Mouse (Mus musculus) kidney, postnatal 36 days (tissue): ENCODE results near the gene Fcer1a.
"Not testable (repeated sequence)": the region's sequence is repeated elsewhere in the genome, so short reads cannot be mapped to it uniquely, and the experiment has no call there.

ENCODE experiments used
- DNase-seq, 2 experiments: peaks; one replicate each; pipeline ENCODE4 v3.0.0; 2021 to 2022; ENCODE audit warnings: mixed read lengths in 2 of 2

Fcer1a gene

DNA sequence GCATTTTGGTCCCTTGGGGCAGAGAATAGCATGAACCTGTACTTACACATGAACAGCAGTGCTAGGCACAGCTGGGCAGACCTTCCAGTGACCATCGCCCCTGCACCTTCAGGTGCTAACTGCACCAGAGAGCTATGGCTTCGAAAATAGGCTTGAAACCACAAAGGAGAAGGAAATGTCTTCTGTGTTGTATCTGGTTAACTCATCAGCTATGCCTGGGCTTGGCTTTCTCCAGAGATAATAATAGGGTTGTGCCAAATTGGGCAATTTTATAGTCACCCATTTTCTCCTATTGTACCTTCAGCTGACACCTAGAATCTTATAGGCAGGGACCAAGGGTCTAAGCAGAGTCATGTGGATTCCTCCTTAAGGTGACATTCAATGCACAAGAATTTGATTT lies at the start of gene Fcer1a:
Gene Fcer1a, minus strand, starts transcription at position 134 of the 400 bp plus-strand sequence.
- DNase-seq, result no peak

DNA sequence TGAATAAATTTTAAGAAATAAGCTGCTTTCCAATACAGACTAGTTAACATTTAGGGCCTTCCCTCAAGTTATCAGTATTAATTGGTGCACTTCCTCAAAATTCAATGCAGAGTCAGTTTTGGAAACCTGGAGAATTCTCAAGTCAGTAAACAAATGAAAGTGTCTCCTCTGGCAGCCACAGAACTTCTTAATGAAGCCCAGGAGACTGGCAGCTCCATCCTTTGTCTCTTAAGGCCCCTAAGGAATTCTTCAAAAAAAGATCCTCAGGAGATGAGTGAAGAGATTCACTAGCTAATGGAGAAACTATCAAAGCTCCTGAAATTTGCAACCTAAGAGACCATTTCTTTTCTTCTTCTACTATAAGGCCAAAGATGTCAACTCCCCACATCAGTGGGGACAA lies 38.7 kb upstream of the Fcer1a start, which contains the start of gene Olfr418:
Gene Olfr418, plus strand, starts transcription at position 301 of the 400 bp plus-strand sequence.
- DNase-seq, result no peak

DNA sequence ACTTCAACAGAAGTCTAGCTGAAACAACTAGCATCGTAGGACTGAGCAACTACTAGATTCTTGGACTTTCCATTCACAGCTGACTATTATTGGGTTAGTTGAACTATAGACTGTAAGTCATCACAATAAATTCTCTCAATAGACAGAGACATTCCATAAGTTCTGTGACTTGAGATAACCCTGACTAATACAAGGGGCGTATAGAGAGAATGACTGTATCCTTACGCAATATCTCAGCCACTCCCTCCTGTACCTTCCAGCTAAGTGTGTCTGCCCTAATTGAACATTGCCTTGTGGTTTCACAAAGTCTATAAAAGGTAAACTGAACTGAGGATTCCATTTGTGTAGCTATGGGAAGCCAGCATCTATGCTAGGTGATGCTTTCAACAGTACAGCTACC lies 22.9 kb upstream of the Fcer1a start:
- no peak for DNase-seq

DNA sequence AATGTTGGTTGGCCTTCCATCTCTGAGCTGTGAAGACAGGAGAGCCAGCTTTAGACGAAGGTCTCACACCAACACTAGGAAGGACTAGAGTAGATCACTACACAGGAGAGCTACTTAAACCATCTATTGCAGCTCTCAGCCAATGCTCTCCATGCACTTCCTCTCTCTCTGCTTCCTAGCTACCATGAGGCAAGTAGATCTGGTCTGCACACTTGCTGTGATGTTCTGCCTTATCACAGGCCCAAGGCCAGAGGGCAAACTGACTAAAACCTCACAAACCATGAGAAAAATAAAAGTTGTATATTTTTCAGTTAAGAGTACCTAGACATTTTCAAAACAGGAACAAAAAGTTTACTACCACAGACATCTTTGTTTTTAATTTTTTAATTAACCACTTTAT lies 10.0 kb upstream of the Fcer1a start:
- DNase-seq, result not testable (repeated sequence)

DNA sequence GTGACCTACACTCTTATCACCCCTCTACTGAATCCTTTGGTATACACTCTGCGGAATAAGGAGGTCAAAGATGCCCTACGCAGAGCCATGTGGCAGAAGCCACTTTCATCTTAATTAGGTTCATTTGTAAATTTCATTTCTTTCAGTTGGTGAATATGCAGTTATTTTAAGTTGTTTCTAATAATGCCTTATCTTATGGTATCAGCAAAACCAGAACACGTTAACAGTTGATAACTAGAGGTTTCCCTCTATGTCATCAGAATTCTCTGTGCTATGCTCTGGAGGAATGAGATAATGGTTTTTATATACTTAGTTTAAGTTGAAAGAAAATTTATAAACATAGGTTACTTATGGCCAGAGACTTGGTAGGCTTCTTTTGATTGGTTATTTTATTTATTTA lies 10.5 kb downstream of the Fcer1a start:
- DNase-seq, result no peak

DNA sequence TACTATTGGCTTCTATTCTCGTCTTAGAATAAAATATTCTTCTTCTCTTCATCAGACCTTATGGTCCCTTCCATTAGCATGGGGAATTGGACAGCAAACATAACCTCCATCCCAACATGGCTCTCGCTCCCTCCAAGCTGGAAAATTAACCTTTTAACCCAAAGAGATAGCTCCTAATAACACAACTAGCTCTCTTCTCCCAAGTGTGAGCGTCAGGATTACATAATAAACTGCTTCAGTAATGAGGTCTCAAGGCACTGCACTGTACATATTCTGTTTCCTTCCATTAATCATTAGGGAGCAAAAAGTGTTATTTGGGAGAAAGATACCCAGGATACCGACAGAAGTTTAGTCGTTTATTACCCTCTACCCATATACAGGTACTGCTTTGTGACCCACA lies 14.9 kb downstream of the Fcer1a start, which contains the start of gene Olfr1404:
Gene Olfr1404, plus strand, starts transcription at position 301 of the 400 bp plus-strand sequence.
- no peak for DNase-seq

DNA sequence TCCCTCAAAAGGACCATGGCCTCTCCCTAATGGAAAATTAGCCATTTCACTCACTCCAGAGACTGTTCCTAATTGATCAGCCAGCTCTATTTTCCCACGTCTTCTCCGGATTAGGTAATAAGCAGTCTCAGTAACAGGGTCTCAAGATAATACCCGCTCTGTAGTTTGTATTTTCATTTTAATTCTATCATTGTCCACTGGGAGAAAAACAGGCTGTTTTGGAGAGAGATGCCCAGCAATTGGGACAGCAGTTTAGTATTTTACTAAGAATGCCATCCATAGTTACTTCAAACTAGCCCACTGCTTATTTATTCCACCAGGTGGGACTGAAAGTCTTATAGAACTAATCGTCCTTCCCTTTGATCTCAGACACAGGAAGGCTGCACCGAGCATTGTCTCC lies 29.5 kb downstream of the Fcer1a start, which contains the start of gene Olfr218:
Gene Olfr218, plus strand, starts transcription at position 301 of the 400 bp plus-strand sequence.
- DNase-seq, result no peak

DNA sequence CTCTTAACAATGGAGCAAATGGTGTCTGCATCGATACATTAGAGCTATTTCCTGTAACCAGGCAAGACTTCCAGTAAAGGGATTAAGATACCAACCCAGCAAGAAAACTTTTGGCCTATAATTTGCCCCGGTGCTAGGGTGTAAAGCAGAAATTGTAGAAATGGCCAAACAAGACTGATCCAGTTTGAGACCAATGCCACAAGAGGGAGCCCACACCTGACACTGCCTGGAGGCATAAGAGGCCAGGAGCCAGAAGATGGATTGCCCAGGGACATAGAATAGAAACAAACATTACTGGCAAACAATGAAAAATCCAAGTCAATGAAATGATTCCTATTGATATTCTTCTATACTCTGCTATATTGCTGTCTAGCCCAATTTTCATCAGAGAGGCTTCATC lies 30.7 kb downstream of the Fcer1a start:
- DNase-seq, result no peak

DNA sequence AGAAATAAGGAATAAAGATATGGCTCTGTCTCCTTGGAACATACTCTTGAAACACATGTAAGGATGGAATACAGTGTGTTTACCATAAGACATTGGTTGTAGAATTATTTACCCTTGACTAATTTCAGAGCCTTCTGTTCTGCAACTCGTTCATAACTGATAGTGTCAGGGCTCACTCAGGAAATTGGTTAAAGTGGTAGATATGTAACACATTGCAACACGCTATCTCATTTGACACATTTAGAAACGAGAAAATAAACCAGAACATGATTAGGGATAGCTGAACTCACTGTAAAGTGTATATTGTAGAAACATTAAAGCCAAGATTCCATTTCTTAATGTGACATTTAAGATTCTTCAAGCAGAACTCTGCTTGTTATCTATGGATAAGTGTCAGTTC lies 35.0 kb downstream of the Fcer1a start:
- DNase-seq, result no peak

DNA sequence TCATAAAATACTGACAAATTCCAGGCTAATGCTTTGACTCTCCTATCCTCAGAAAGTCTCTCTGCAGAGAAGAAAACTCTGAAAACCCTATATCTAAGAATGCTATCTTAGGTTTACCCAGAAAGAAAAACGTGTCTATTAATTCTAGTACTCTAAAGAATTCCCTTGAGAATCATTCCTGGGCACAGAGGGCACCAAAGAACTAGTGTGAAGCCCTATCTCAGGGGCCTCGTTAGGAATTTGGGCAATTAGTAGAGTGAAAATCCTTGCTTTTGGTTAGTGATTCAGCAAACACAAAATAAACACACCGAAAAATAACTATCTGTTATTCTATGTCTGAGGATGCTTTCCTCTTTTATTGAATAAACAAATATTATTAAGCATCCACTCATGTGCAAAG lies 36.5 kb downstream of the Fcer1a start, which contains the start of gene Olfr1406:
Gene Olfr1406, minus strand, starts transcription at position 101 of the 400 bp plus-strand sequence.
- DNase-seq, result no peak

DNA sequence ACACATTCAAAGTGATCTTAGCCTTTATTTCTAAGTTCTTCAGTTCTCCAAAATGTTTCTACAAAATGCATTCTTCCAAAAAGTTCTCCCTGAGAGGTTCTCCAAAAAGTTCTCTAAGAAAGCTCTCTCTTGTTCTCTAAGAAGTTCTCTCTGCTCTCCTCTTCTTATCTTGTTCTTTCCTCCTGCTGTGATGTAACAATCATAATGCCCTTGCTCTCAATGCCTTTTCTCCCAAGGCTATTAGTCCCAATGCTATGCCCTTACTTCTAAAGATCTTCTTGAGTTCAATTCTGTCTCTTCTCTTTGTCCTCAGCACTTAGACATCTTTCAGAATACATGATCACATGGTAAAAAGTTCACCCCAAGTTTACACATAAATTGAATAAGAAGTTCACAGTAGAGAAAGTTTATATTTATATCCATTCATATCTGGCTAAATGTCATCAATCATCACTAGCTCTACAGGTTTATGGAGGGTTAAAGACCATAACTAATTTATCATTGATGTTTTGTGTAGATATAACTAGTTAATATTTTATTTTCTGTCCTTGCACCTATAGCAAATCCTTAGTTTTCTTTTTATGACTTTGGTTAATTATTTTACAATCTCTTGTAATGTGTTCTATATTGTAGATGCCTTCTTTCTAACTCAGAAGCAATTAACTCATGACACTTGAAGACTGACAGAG lies 52.7 kb downstream of the Fcer1a start:
- no peak for DNase-seq
